Mouse (Mus musculus) limb, embryonic 10.5 days (tissue): ENCODE data around the gene Trmt10c. TPM values are rescaled to one million over a fixed set of nuclear protein-coding genes. Genes with fewer than 3 reads are reported as not detected.
"Not testable (repeated sequence)": the region's sequence is repeated elsewhere in the genome, so short reads cannot be mapped to it uniquely, and the experiment has no call there.

Experiments
- DNase-seq: peaks from one replicate; pipeline ENCODE4 v3.0.0-alpha.2; 2017; ENCODE audit warnings: low spot score
- H3K27ac ChIP-seq: fragments of 300-500 bp; sonication (generic); 2 replicates; pipeline ENCODE4 v1.5.1; 2016; ENCODE audit warnings: mild to moderate bottlenecking
- H3K27me3 ChIP-seq: fragments of 300-500 bp; sonication (generic); 2 replicates; pipeline ENCODE4 v1.6.1; 2016; ENCODE audit warnings: low read depth, mild to moderate bottlenecking; ENCODE audit not compliant: poor library complexity, severe bottlenecking
- H3K36me3 ChIP-seq: fragments of 300-500 bp; sonication (generic); 2 replicates; pipeline ENCODE4 v1.6.1; 2016; ENCODE audit warnings: mild to moderate bottlenecking, moderate library complexity
- H3K4me1 ChIP-seq: fragments of 300-500 bp; sonication (generic); 2 replicates; pipeline ENCODE4 v1.6.1; 2016
- H3K4me3 ChIP-seq: fragments of 300-500 bp; sonication (generic); 2 replicates; pipeline ENCODE4 v1.5.1; 2016; ENCODE audit warnings: mild to moderate bottlenecking, moderate library complexity
- H3K9me3 ChIP-seq: fragments of 300-500 bp; sonication (generic); replicated peaks from 2 replicates; pipeline ENCODE4 v1.6.1; 2016; ENCODE audit warnings: mild to moderate bottlenecking
- whole genome bisulfite sequencing: fragments of 180-500 bp; shearing (Covaris S2); methylation state at CpG from one replicate; pipeline ENCODE4 v1.1.7; 2016; 5-methylcytosine and 5-hydroxymethylcytosine counted together
- polyA plus RNA-seq: library from polyadenylated mRNA; unstranded; fragments of >200 nt; fragmentation: Nextera tagmentation; extraction: Ambion mirVana; gene quantifications from 2 replicates; pipeline ENCODE4 v1.2.1, GENCODE M21; 2016

Gene Trmt10c
- 35.2 and 35.6 TPM in 2 replicates for polyA plus RNA-seq

- Histone ChIP-seq H3K27ac (peak within 1 kb of the TSS; percentile 90), H3K9me3 (no peaks in the 10 kb centered on the region), H3K4me3 (peak within 1 kb of the TSS; percentile 75), H3K4me1 (peaks cover 9% of the 10 kb centered on the region), H3K36me3 (peaks cover 33% of the 10 kb centered on the region), H3K27me3 (no peaks in the 10 kb centered on the region)
- WGBS: under 1% methylated on average over 63 of the region's 63 CpGs
- peak; percentile 97 for DNase-seq
Observed at GRCm38 (mm10) chr16:56037138-56038010, at the start of gene Trmt10c. TSS of gene Trmt10c (minus strand) at chr16:56037819.

GRCm38 (mm10) chr16:56086336-56086735 is 48.7 kb upstream of the Trmt10c start:
- H3K27me3 ChIP-seq: no peaks in the 10 kb centered on the region
- H3K27ac ChIP-seq: no peak overlapping the region
- no peak overlapping the region for H3K4me3 ChIP-seq
- H3K4me1 ChIP-seq: no peaks in the 10 kb centered on the region
- WGBS: 91% methylated on average over 2 of the region's 2 CpGs
- DNase-seq: no peak
- no peaks in the 10 kb centered on the region for H3K9me3 ChIP-seq
- H3K36me3 ChIP-seq: peaks cover 16% of the 10 kb centered on the region; the same call in 1 of the 2 replicates

GRCm38 (mm10) chr16:56081691-56082090 is 44.1 kb upstream of the Trmt10c start:
- H3K27me3 ChIP-seq: no peaks in the 10 kb centered on the region
- H3K4me1 ChIP-seq: peaks cover under 1% of the 10 kb centered on the region; the same call in 1 of the 2 replicates
- DNase-seq: no peak
- H3K27ac ChIP-seq: no peak overlapping the region
- no peak overlapping the region for H3K4me3 ChIP-seq
- WGBS: 89% methylated on average over 4 of the region's 4 CpGs
- no peaks in the 10 kb centered on the region for H3K9me3 ChIP-seq
- H3K36me3 ChIP-seq: peaks cover 16% of the 10 kb centered on the region; the same call in 1 of the 2 replicates

- H3K9me3 ChIP-seq: no peaks in the 10 kb centered on the region
- H3K27ac ChIP-seq: no peak overlapping the region
- WGBS: 87% methylated on average over 1 of the region's 1 CpGs
- DNase-seq: no peak
- no peak overlapping the region for H3K4me3 ChIP-seq
- H3K36me3 ChIP-seq: peaks cover 12% of the 10 kb centered on the region; the same call in 1 of the 2 replicates
- no peaks in the 10 kb centered on the region for H3K27me3 ChIP-seq
- peaks cover 6% of the 10 kb centered on the region; the same call in 1 of the 2 replicates for H3K4me1 ChIP-seq
Observed at GRCm38 (mm10) chr16:56079419-56079818, 41.8 kb upstream of the Trmt10c start.

- Histone ChIP-seq H3K27me3 (no peaks in the 10 kb centered on the region), H3K36me3 (0 out of 2 replicates have a peak, but pooled peaks cover 2% of the 10 kb centered on the region), H3K27ac (peak overlapping the region; percentile 93), H3K9me3 (no peaks in the 10 kb centered on the region), H3K4me3 (peak overlapping the region; percentile 78), H3K4me1 (peaks cover 10% of the 10 kb centered on the region; the same call in 1 of the 2 replicates)
- WGBS: 17% methylated on average over 11 of the region's 11 CpGs
- no peak for DNase-seq
Observed at GRCm38 (mm10) chr16:56076121-56076869, 38.7 kb upstream of the Trmt10c start.

- DNase-seq: peak; percentile 96
- peaks cover 10% of the 10 kb centered on the region; the same call in 1 of the 2 replicates for H3K4me1 ChIP-seq
- no peaks in the 10 kb centered on the region for H3K9me3 ChIP-seq
- H3K27me3 ChIP-seq: no peaks in the 10 kb centered on the region
- peak overlapping the region; percentile 93 for H3K27ac ChIP-seq
- whole genome bisulfite sequencing: under 1% methylated on average over 51 of the region's 66 CpGs
- H3K36me3 ChIP-seq: 0 out of 2 replicates have a peak, but pooled peaks cover 2% of the 10 kb centered on the region
- H3K4me3 ChIP-seq: peak overlapping the region; percentile 78
Observed at GRCm38 (mm10) chr16:56075222-56076111, 37.8 kb upstream of the Trmt10c start.

GRCm38 (mm10) chr16:56074565-56074964 is 36.9 kb upstream of the Trmt10c start:
- WGBS: 76% methylated on average over 5 of the region's 5 CpGs
- Histone ChIP-seq H3K4me3 (0 out of 2 replicates have a peak overlapping the region, but pooled peaks have one; percentile 78), H3K36me3 (0 out of 2 replicates have a peak, but pooled peaks cover 2% of the 10 kb centered on the region), H3K9me3 (no peaks in the 10 kb centered on the region), H3K27ac (peak overlapping the region; percentile 93), H3K27me3 (no peaks in the 10 kb centered on the region), H3K4me1 (peaks cover 10% of the 10 kb centered on the region; the same call in 1 of the 2 replicates)
- DNase-seq: no peak

- peaks cover 10% of the 10 kb centered on the region; the same call in 1 of the 2 replicates for H3K4me1 ChIP-seq
- no peaks in the 10 kb centered on the region for H3K9me3 ChIP-seq
- no peak overlapping the region for H3K4me3 ChIP-seq
- WGBS: 87% methylated on average over 1 of the region's 1 CpGs
- 0 out of 2 replicates have a peak, but pooled peaks cover 2% of the 10 kb centered on the region for H3K36me3 ChIP-seq
- no peaks in the 10 kb centered on the region for H3K27me3 ChIP-seq
- peak overlapping the region; percentile 93; the same call in 1 of the 2 replicates for H3K27ac ChIP-seq
- no peak for DNase-seq
Observed at GRCm38 (mm10) chr16:56074122-56074521, 36.5 kb upstream of the Trmt10c start.

GRCm38 (mm10) chr16:56073150-56073549 is 35.5 kb upstream of the Trmt10c start:
- not testable (repeated sequence) for DNase-seq, H3K9me3 ChIP-seq, H3K27me3 ChIP-seq, H3K4me3 ChIP-seq, H3K36me3 ChIP-seq, H3K27ac ChIP-seq
- peaks cover 10% of the 10 kb centered on the region; the same call in 1 of the 2 replicates for H3K4me1 ChIP-seq
- WGBS: 93% methylated on average over 6 of the region's 6 CpGs

- WGBS: 85% methylated on average over 6 of the region's 6 CpGs
- H3K27ac ChIP-seq: no peak overlapping the region
- no peaks in the 10 kb centered on the region for H3K27me3 ChIP-seq
- no peak for DNase-seq
- H3K4me3 ChIP-seq: no peak overlapping the region
- peaks cover 10% of the 10 kb centered on the region; the same call in 1 of the 2 replicates for H3K4me1 ChIP-seq
- no peaks in the 10 kb centered on the region for H3K9me3 ChIP-seq
- H3K36me3 ChIP-seq: no peaks in the 10 kb centered on the region
Observed at GRCm38 (mm10) chr16:56072533-56072932, 34.9 kb upstream of the Trmt10c start.

GRCm38 (mm10) chr16:56071317-56072232 is 34.0 kb upstream of the Trmt10c start:
- DNase-seq: no peak
- Histone ChIP-seq H3K9me3 (no peaks in the 10 kb centered on the region), H3K4me1 (peaks cover 9% of the 10 kb centered on the region; the same call in 1 of the 2 replicates), H3K36me3 (no peaks in the 10 kb centered on the region), H3K4me3 (no peak overlapping the region), H3K27ac (peak overlapping the region; percentile 36; the same call in 1 of the 2 replicates), H3K27me3 (no peaks in the 10 kb centered on the region)
- 47% methylated on average over 5 of the region's 5 CpGs for WGBS
